Mouse (Mus musculus) heart, adult 2 months (tissue): ENCODE measurements at regions not wholly inside any gene's neighbourhood (a gene's known extent, or its start where the extent isn't known, plus 50 kb on each side); places are given as distances from the start of the nearest gene placed in this dataset.

ENCODE experiments used
- EP300 ChIP-seq: fragments of 200-500 bp; IDR thresholded peaks from 2 replicates; pipeline ENCODE4 v1.6.1; 2011; ENCODE audit warnings: low read depth, low read length, control low read depth; ENCODE audit not compliant: insufficient read depth
- POLR2A ChIP-seq: fragments of 200-500 bp; IDR thresholded peaks from 2 replicates; pipeline ENCODE4 v1.6.1; 2011; ENCODE audit warnings: mild to moderate bottlenecking, low read depth, low read length, control low read depth; ENCODE audit not compliant: insufficient read depth

- TF ChIP-seq POLR2A (no peak), EP300 (no peak)
These were observed 147.0 kb upstream of the Cdkn2b start for GRCm38 (mm10) chr4:89457861-89458260.
